Mouse (Mus musculus) inflammation-experienced regulatory T-cells, adult 6 months (primary cell): ENCODE data around the gene Hist1h2bp. TPM values are rescaled to one million over a fixed set of nuclear protein-coding genes. Genes with fewer than 3 reads are reported as not detected.
"Not testable (repeated sequence)": the region's sequence is repeated elsewhere in the genome, so short reads cannot be mapped to it uniquely, and the experiment has no call there.

Source experiments
- ATAC-seq: one replicate; pipeline ENCODE4 v1.8.0; 2017
- polyA plus RNA-seq, 3 experiments: library from polyadenylated mRNA; unstranded; fragments of 100-300 nt; shearing (Covaris generic); gene quantifications; one replicate each; pipeline ENCODE4 v1.2.1; 2017

Hist1h2bp gene
- polyA plus RNA-seq, 3 experiments from 2014 or later, result 1.6 to 3.6 (median 3.0) TPM

GRCm38 (mm10) chr13:21783734-21784161 is 3.5 kb upstream of the Hist1h2bp start:
- no peak for ATAC-seq

- no peak for ATAC-seq
Measured at GRCm38 (mm10) chr13:21784311-21784710, 3.0 kb upstream of the Hist1h2bp start.

GRCm38 (mm10) chr13:21786189-21786898 is 917 bp upstream of the Hist1h2bp start:
- ATAC-seq, result no peak

GRCm38 (mm10) chr13:21787760-21788593 is 716 bp downstream of the Hist1h2bp start:
- ATAC-seq, result no peak

GRCm38 (mm10) chr13:21789925-21790324 is 2.7 kb downstream of the Hist1h2bp start:
- no peak for ATAC-seq

- no peak for ATAC-seq
Measured at GRCm38 (mm10) chr13:21790601-21791283, 3.5 kb downstream of the Hist1h2bp start.

GRCm38 (mm10) chr13:21795584-21795983 is 8.3 kb downstream of the Hist1h2bp start:
- no peak for ATAC-seq

- peak; percentile 52 for ATAC-seq
Measured at GRCm38 (mm10) chr13:21797163-21797562, 9.9 kb downstream of the Hist1h2bp start.

GRCm38 (mm10) chr13:21803058-21803457 is 15.8 kb downstream of the Hist1h2bp start:
- peak; percentile 94 for ATAC-seq

GRCm38 (mm10) chr13:21810073-21810472 is 22.8 kb downstream of the Hist1h2bp start, which contains the start of the genes Hist1h2bq and Hist1h2ao:
Gene Hist1h2bq (minus strand): TSS chr13:21810197.
Gene Hist1h2ao (plus strand): TSS chr13:21810465.
- peak; percentile 91 for ATAC-seq

- ATAC-seq, result not testable (repeated sequence)
Measured at GRCm38 (mm10) chr13:21811074-21811473, 23.8 kb downstream of the Hist1h2bp start.

GRCm38 (mm10) chr13:21811539-21811938 is 24.3 kb downstream of the Hist1h2bp start, which contains the start of gene Hist1h4m:
Gene Hist1h4m (plus strand): TSS chr13:21811746.
- ATAC-seq, result peak; percentile 36

GRCm38 (mm10) chr13:21812092-21812491 is 24.8 kb downstream of the Hist1h2bp start:
- ATAC-seq, result not testable (repeated sequence)

GRCm38 (mm10) chr13:21820082-21820890 is 33.0 kb downstream of the Hist1h2bp start:
- ATAC-seq, result not testable (repeated sequence)

- no peak for ATAC-seq
Measured at GRCm38 (mm10) chr13:21828511-21828910, 41.2 kb downstream of the Hist1h2bp start.

- ATAC-seq, result no peak
Measured at GRCm38 (mm10) chr13:21830344-21830743, 43.1 kb downstream of the Hist1h2bp start.

GRCm38 (mm10) chr13:21831418-21832394 is 44.4 kb downstream of the Hist1h2bp start, which contains the start of gene Hist1h4n:
Gene Hist1h4n (minus strand): TSS chr13:21832196.
- ATAC-seq, result peak; percentile 56

- ATAC-seq, result peak; percentile 87
Measured at GRCm38 (mm10) chr13:21833461-21833860, 46.2 kb downstream of the Hist1h2bp start, which contains the start of the genes Hist1h2ap and Hist1h2br. Gene Hist1h2ap (minus strand): TSS chr13:21833507. Gene Hist1h2br (plus strand): TSS chr13:21833743.
